Mouse (Mus musculus) neural tube, embryonic 13.5 days (tissue): Measurements from ENCODE around the gene Ston1. TPM values are rescaled to one million over a fixed set of nuclear protein-coding genes. Genes with fewer than 3 reads are reported as not detected.
A peak's percentile ranks its signal among the peaks of the same experiment; 100 is the strongest.

Experiments
- ATAC-seq: fragments of 200-750 bp; cut with Nextera tagmentation; 2 replicates; pipeline ENCODE4 v1.8.0; 2017; ENCODE audit warnings: low read depth, mild to moderate bottlenecking, moderate TSS enrichment, moderate library complexity
- H3K27ac ChIP-seq: fragments of 300-500 bp; sonication (generic); replicated peaks from 2 replicates; pipeline ENCODE4 v1.5.1; 2015; ENCODE audit warnings: moderate library complexity, mild to moderate bottlenecking, inconsistent platforms
- H3K27me3 ChIP-seq: fragments of 300-500 bp; sonication (generic); 2 replicates; pipeline ENCODE4 v1.6.1; 2015; ENCODE audit warnings: mild to moderate bottlenecking, inconsistent platforms
- H3K36me3 ChIP-seq: fragments of 300-500 bp; sonication (generic); 2 replicates; pipeline ENCODE4 v1.6.1; 2015; ENCODE audit warnings: mild to moderate bottlenecking, inconsistent platforms
- H3K4me1 ChIP-seq: fragments of 300-500 bp; sonication (generic); replicated peaks from 2 replicates; pipeline ENCODE4 v1.6.1; 2015; ENCODE audit warnings: inconsistent platforms
- H3K4me2 ChIP-seq: fragments of 300-500 bp; sonication (generic); 2 replicates; pipeline ENCODE4 v1.6.1; 2015; ENCODE audit warnings: inconsistent platforms, mild to moderate bottlenecking, moderate library complexity
- H3K4me3 ChIP-seq: fragments of 300-500 bp; sonication (generic); 2 replicates; pipeline ENCODE4 v1.5.1; 2015; ENCODE audit warnings: mild to moderate bottlenecking, inconsistent platforms
- H3K9ac ChIP-seq: fragments of 300-500 bp; sonication (generic); 2 replicates; pipeline ENCODE4 v1.6.1; 2015; ENCODE audit warnings: moderate library complexity, mild to moderate bottlenecking, inconsistent platforms
- H3K9me3 ChIP-seq: fragments of 300-500 bp; sonication (generic); 2 replicates; pipeline ENCODE4 v1.6.1; 2016; ENCODE audit warnings: inconsistent platforms
- WGBS: fragments of 180-500 bp; shearing (Covaris S2); methylation state at CpG from one replicate; pipeline ENCODE4 v1.1.7; 2015; 5-methylcytosine and 5-hydroxymethylcytosine counted together
- polyA plus RNA-seq: library from polyadenylated mRNA; unstranded; fragments of >200 nt; fragmentation: Nextera tagmentation; extraction: Ambion mirVana; gene quantifications from 2 replicates; pipeline ENCODE4 v1.2.1, GENCODE M21; 2015

Gene Ston1
- polyA plus RNA-seq, 1 experiment from 2014 or later = 2.7 TPM

DNA sequence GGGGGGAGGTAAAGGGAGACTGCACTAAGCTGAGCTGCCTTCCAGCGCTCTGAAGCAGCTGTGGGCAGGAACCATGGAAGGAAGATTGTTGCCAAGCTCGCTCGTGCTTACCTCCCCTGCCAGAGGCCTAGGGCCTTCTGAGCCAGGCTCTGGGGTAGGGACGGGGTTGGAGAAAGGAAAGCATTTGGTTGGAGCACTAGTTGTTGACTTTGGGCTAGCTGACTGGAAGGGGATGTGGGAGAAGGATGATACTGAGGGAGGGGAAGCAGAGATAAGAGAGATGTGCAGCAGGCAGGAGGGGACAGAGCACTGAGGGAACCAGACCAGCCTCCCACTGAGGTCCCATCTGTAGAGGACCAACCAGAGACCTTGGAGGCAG lies 31.9 kb downstream of the Ston1 start:
- peaks cover 46% of the 10 kb centered on the region for H3K4me1 ChIP-seq
- 0 out of 2 replicates have a peak overlapping the region, but pooled peaks have one; percentile 17 for H3K9ac ChIP-seq
- H3K4me3 ChIP-seq = no peak overlapping the region
- 31% methylated on average over 4 of the region's 4 CpGs for WGBS
- peak overlapping the region; percentile 87 for H3K27ac ChIP-seq
- H3K4me2 ChIP-seq = no peak overlapping the region
- H3K36me3 ChIP-seq = no peaks in the 10 kb centered on the region
- H3K27me3 ChIP-seq = no peaks in the 10 kb centered on the region
- peak; percentile 62 for ATAC-seq
- H3K9me3 ChIP-seq = no peaks in the 10 kb centered on the region

DNA sequence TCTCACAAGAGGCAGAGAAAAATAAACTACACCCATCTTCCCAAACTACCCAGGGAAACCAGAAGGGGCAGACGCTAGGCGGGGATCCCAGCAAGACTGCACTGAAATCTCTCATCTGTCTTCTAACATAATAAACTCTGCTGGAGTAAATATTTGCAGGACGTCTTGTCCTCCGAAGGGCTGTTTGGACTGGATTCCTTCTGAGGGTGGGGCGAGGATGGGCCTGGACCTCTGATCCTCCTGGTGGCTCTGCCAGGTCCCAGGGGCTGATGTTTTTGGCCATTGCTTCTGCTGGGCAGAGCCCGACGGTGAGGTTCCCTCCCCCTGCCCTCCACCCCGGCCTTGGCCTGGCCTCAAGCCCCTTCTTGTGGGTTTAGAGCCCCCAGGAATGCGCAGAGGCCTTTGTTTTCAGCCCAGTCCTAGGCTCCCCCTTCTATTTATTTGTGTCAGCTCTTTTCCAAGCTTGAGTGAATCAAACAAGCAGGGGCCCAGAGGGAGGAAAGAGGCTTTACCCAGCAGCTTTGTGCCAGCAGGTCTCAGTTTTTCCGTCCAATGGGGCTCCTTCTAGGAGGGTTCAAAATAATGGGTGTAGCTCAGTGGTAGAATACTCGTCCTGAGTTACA lies 32.6 kb downstream of the Ston1 start:
- peak overlapping the region; percentile 22; the same call in 1 of the 2 replicates for H3K9ac ChIP-seq
- H3K9me3 ChIP-seq = no peaks in the 10 kb centered on the region
- peak overlapping the region; percentile 87 for H3K27ac ChIP-seq
- 22% methylated on average over 11 of the region's 11 CpGs for WGBS
- peak; percentile 62 for ATAC-seq
- no peak overlapping the region for H3K4me3 ChIP-seq
- peaks cover 46% of the 10 kb centered on the region for H3K4me1 ChIP-seq
- H3K36me3 ChIP-seq = no peaks in the 10 kb centered on the region
- H3K27me3 ChIP-seq = no peaks in the 10 kb centered on the region
- 0 out of 2 replicates have a peak overlapping the region, but pooled peaks have one; percentile 9 for H3K4me2 ChIP-seq

DNA sequence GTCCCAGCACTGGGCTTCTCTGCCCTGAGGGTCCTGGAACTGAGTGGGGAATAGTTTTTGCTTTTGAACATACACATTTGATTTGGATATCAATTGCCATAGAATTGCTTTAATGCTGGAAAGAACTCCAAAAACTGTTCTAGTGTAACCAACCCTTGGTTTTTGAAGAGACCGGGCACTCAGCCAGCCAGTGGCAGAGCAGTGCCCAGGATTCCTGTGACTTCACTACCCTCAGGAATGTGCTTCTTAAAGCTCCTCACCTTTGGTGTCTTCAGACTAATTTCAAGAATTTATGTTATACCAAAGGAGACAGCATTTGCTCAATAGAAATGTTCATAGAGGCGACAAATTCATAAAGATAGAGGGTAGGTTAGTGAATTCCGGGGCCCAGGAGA lies 33.1 kb downstream of the Ston1 start:
- no peaks in the 10 kb centered on the region for H3K36me3 ChIP-seq
- no peak overlapping the region for H3K4me3 ChIP-seq
- no peak overlapping the region for H3K9ac ChIP-seq
- no peak overlapping the region for H3K4me2 ChIP-seq
- H3K27ac ChIP-seq = peak overlapping the region; percentile 87
- no peaks in the 10 kb centered on the region for H3K9me3 ChIP-seq
- peaks cover 42% of the 10 kb centered on the region for H3K4me1 ChIP-seq
- 80% methylated on average over 3 of the region's 3 CpGs for WGBS
- ATAC-seq = no peak
- H3K27me3 ChIP-seq = no peaks in the 10 kb centered on the region

DNA sequence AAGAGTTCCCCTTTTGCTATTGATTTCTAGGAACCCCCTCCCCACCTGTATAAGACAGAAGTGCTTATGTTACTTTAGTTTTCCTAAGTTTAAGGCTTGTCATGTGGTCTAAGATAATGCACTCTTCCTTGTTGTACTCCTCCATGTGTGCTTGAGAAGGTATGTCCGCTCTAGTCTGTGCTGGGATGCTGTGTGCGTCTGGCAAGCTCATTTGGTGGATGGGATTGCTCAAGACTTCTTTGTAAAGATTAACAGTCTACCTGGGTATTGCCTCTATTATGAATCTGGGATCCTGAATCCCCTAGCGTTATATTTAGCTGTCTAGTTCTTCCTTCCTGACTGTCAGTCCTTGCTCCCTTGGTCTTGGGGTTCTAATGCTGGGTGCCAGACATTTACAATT lies 35.1 kb downstream of the Ston1 start:
- no peak overlapping the region for H3K9ac ChIP-seq
- ATAC-seq = no peak
- no peak overlapping the region for H3K27ac ChIP-seq
- no peaks in the 10 kb centered on the region for H3K27me3 ChIP-seq
- no peaks in the 10 kb centered on the region for H3K9me3 ChIP-seq
- H3K4me2 ChIP-seq = no peak overlapping the region
- no peak overlapping the region for H3K4me3 ChIP-seq
- H3K4me1 ChIP-seq = peaks cover 25% of the 10 kb centered on the region
- 92% methylated on average over 3 of the region's 3 CpGs for WGBS
- H3K36me3 ChIP-seq = no peaks in the 10 kb centered on the region

DNA sequence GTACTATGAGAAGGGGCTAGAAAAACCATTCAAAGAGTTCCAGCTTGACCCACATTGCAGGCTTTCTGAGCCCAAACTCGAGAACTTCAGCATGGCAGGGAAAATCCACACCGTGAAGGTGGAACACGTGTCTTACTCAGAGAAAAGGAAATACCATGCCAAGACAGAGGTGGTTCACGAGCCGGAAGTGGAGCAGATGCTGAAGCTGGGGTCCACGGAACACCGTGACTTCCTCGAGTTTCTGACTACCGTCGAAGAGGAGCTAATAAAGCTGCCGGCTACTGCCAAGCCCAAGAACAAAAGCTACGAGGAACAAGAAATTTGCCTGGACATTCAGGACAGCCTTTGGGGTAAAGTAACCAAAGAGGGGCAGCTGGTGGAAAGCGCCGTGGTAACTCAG lies 38.6 kb downstream of the Ston1 start:
- WGBS = 78% methylated on average over 14 of the region's 14 CpGs
- no peak for ATAC-seq
- H3K36me3 ChIP-seq = no peaks in the 10 kb centered on the region
- no peak overlapping the region for H3K27ac ChIP-seq
- no peak overlapping the region for H3K4me3 ChIP-seq
- H3K9me3 ChIP-seq = no peaks in the 10 kb centered on the region
- H3K4me1 ChIP-seq = no peaks in the 10 kb centered on the region
- no peak overlapping the region for H3K4me2 ChIP-seq
- H3K27me3 ChIP-seq = no peaks in the 10 kb centered on the region
- H3K9ac ChIP-seq = no peak overlapping the region

DNA sequence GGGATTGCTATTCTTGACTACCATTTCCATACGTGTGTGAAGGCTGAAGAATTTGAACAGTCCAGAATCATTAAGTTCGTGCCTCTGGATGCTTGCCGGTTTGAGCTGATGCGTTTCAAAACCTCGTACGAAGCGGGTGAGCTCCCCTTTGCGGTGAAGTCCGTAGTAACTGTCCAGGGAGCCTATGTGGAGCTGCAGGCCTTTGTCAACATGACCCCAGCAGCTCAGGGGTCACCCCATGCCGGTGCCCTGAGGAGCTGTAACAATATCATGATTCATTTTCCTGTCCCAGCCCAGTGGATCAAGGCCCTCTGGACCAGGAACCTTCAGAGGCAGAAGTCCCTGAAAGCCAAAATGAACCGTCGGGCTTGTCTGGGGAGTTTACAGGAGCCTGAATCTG lies 39.1 kb downstream of the Ston1 start:
- no peak overlapping the region for H3K27ac ChIP-seq
- no peaks in the 10 kb centered on the region for H3K4me1 ChIP-seq
- H3K36me3 ChIP-seq = no peaks in the 10 kb centered on the region
- H3K4me2 ChIP-seq = no peak overlapping the region
- no peaks in the 10 kb centered on the region for H3K9me3 ChIP-seq
- no peaks in the 10 kb centered on the region for H3K27me3 ChIP-seq
- ATAC-seq = no peak
- no peak overlapping the region for H3K9ac ChIP-seq
- H3K4me3 ChIP-seq = no peak overlapping the region
- 39% methylated on average over 12 of the region's 12 CpGs for WGBS

DNA sequence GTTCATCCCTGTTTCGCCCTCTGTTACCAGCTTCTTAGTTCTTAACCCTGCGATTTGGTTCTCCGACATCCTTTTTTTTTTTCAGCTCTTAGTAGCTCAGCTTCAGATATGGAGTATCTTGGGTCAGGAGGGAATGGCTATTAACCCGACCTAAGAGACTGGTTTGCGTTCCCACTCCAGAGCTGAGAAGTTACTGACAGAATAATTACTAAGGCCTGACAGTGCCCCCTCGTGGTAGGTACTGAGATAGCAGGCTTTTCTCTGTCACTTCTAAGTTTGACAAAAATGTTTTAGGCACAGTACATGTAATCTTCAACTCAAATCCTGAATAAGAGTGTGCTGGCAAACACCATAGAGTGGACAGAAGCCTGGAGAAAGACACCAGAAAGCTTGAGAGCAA lies 43.5 kb downstream of the Ston1 start:
- no peak for ATAC-seq
- no peaks in the 10 kb centered on the region for H3K27me3 ChIP-seq
- H3K4me2 ChIP-seq = no peak overlapping the region
- WGBS = 30% methylated on average over 6 of the region's 6 CpGs
- no peak overlapping the region for H3K4me3 ChIP-seq
- H3K27ac ChIP-seq = no peak overlapping the region
- no peaks in the 10 kb centered on the region for H3K9me3 ChIP-seq
- no peak overlapping the region for H3K9ac ChIP-seq
- H3K36me3 ChIP-seq = no peaks in the 10 kb centered on the region
- H3K4me1 ChIP-seq = no peaks in the 10 kb centered on the region

DNA sequence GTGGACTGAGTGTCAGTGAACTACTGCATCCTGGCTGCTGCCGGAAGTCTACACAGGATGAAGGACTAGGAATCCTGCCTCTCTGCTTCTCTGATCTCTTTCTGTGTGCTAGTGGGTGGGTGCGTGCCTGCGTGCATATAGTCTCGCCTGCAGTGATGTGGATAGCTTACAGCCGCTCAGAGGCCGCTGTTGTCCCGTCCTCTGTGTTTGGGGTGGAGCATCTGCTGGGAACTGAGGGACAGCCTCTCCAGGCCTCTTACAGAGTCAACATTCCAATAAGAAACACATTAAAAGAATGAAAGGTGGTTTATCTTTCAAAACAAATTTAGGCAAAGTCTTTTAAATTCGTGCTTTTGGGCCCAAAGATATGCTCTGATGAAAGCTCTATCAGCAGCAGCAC lies 44.4 kb downstream of the Ston1 start:
- Histone ChIP-seq H3K4me2 (no peak overlapping the region), H3K4me3 (no peak overlapping the region), H3K36me3 (no peaks in the 10 kb centered on the region), H3K9me3 (no peaks in the 10 kb centered on the region), H3K27me3 (no peaks in the 10 kb centered on the region), H3K9ac (no peak overlapping the region), H3K27ac (no peak overlapping the region), H3K4me1 (no peaks in the 10 kb centered on the region)
- no peak for ATAC-seq
- 86% methylated on average over 8 of the region's 8 CpGs for WGBS

DNA sequence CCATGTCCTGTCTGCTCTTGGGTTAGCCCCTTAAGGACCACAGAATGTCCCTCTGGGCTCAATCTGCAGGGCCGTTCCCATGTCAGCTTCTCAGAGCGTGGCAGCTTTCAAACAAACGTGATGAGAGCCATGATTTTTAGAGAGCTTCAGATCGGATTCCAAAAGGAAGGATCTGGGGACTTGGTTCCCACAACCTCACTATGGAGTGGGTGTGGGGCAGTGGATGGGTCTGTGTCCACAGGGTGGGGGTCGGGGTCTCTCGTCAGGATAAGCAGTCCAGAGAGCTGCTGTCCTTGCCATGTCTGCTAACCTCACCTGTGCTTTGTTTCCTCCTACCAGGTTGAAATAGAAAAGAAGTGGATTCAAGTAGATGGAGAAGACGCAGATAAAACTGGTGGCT lies 47.4 kb downstream of the Ston1 start:
- Histone ChIP-seq H3K36me3 (no peaks in the 10 kb centered on the region), H3K27ac (no peak overlapping the region), H3K4me1 (no peaks in the 10 kb centered on the region), H3K4me2 (no peak overlapping the region), H3K9me3 (no peaks in the 10 kb centered on the region), H3K4me3 (no peak overlapping the region), H3K9ac (no peak overlapping the region), H3K27me3 (no peaks in the 10 kb centered on the region)
- 89% methylated on average over 7 of the region's 7 CpGs for WGBS
- ATAC-seq = no peak

DNA sequence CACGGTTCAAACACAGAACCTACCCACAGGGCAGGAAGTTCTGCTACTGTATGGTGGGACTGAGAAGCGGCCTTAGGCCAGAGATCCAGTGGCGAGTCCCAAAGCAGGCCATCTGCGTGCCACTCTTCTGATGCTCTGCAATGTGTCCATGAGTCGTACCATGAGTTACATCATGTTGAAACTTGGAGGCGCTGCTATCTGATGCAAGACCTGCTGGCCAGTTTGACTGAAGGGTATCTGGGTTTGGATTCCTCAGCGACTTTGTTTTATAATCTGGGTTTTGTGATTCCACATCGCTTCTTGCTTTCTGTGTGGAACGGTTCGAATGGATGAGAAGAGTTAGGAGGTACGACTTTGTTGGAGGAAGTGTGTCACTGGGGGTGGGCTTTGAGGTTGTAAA lies 47.8 kb downstream of the Ston1 start:
- Histone ChIP-seq H3K4me2 (no peak overlapping the region), H3K9me3 (no peaks in the 10 kb centered on the region), H3K36me3 (no peaks in the 10 kb centered on the region), H3K27ac (no peak overlapping the region), H3K27me3 (no peaks in the 10 kb centered on the region), H3K4me3 (no peak overlapping the region), H3K4me1 (no peaks in the 10 kb centered on the region), H3K9ac (no peak overlapping the region)
- 91% methylated on average over 11 of the region's 11 CpGs for whole genome bisulfite sequencing
- ATAC-seq = no peak

DNA sequence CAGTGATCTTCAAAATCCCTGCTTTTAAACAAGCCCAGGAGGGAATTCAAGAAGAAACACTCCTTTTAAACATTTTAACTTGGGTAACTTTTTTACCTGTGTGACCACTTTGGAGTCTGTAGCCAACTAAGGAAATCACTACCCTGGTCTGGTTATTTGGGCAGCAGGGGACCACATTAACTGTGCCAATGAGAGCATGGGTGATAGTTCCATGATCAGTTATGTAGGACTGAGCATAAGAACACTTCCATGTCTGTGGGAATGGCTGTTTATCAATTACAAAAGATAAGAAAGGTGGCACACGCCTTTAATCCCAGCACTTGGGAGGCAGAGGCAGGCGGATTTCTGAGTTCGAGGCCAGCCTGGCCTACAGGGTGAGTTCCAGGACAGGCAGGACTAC lies 49.7 kb downstream of the Ston1 start:
- no peak overlapping the region for H3K27ac ChIP-seq
- H3K9me3 ChIP-seq = no peaks in the 10 kb centered on the region
- H3K4me1 ChIP-seq = no peaks in the 10 kb centered on the region
- no peak overlapping the region for H3K4me2 ChIP-seq
- no peaks in the 10 kb centered on the region for H3K36me3 ChIP-seq
- 85% methylated on average over 3 of the region's 3 CpGs for WGBS
- no peak overlapping the region for H3K9ac ChIP-seq
- H3K4me3 ChIP-seq = no peak overlapping the region
- ATAC-seq = no peak
- H3K27me3 ChIP-seq = no peaks in the 10 kb centered on the region

DNA sequence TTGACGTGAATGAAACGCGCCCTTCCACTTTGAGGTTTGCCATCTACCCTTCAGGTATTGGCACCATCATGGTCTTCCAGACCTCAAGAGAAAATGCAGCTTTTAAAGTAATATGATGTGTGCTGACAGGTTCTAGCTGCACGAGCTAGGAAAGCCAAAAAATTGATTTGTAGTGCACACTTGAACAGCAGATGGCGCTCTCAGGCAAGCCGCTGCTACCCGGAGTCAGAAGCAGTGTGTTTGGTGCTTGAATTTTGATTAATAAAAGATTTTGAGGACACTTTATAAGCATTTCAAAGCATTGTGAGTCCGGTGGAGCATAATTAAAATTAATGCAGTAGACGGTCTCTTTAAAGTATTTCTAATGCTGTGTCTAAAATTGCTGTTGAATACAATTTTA lies 54.5 kb downstream of the Ston1 start:
- Histone ChIP-seq H3K4me1 (peaks cover 9% of the 10 kb centered on the region), H3K9me3 (peaks cover 5% of the 10 kb centered on the region; the same call in 1 of the 2 replicates), H3K9ac (no peak overlapping the region), H3K36me3 (no peaks in the 10 kb centered on the region), H3K27me3 (no peaks in the 10 kb centered on the region), H3K4me3 (no peak overlapping the region), H3K27ac (no peak overlapping the region), H3K4me2 (no peak overlapping the region)
- 0 out of 2 replicates have a peak, but pooled peaks have one; percentile 48 for ATAC-seq
- WGBS = 6% methylated on average over 9 of the region's 9 CpGs

DNA sequence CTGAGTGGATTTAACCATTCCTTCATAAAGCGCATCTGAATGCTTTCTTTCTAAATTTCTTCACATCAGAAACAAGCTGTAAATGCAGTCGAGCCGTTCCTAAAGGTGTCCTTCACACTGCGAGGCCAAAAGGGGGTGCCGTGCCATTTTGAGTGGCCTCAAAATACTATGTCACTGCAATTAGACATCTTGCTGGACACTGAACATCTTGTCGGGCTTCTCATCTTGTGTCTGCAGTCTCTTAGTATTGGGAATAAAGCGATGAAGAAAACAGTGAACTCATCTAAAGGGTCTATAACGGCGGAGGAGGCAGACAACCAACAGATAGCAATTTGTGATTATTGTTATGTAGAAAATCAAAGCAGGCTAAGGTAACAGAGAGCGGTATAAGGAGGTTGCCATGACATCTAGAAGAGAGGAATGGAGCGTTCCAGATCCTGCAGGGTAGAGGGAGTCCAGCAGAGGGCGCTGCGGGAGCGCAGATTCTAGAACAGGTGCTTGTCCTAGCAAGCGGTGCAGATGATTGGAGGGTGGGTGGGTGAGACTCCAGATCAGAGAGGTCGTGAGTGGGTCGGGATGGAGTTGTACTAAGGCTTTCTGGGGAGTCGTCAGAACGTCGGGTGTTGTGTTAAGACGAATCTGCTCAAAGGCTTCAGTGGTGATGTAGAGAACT lies 55.4 kb downstream of the Ston1 start:
- Histone ChIP-seq H3K9ac (peak overlapping the region; percentile 38; the same call in 1 of the 2 replicates), H3K4me2 (peak overlapping the region; percentile 39), H3K27me3 (no peaks in the 10 kb centered on the region), H3K27ac (no peak overlapping the region), H3K36me3 (no peaks in the 10 kb centered on the region), H3K4me1 (peaks cover 9% of the 10 kb centered on the region), H3K9me3 (peaks cover 5% of the 10 kb centered on the region; the same call in 1 of the 2 replicates), H3K4me3 (no peak overlapping the region)
- peak; percentile 75 for ATAC-seq
- WGBS = 19% methylated on average over 21 of the region's 21 CpGs
